Mouse (Mus musculus) neural tube, embryonic 13.5 days (tissue): ENCODE measurements at regions not wholly inside any gene's neighbourhood (a gene's known extent, or its start where the extent isn't known, plus 50 kb on each side); places are given as distances from the start of the nearest gene placed in this dataset.
A peak's percentile ranks its signal among the peaks of the same experiment; 100 is the strongest.
"Not testable (repeated sequence)": the region's sequence is repeated elsewhere in the genome, so short reads cannot be mapped to it uniquely, and the experiment has no call there.

Experiments used
- ATAC-seq: fragments of 200-750 bp; cut with Nextera tagmentation; 2 replicates; pipeline ENCODE4 v1.8.0; 2017; ENCODE audit warnings: low read depth, mild to moderate bottlenecking, moderate TSS enrichment, moderate library complexity
- H3K27ac ChIP-seq: fragments of 300-500 bp; sonication (generic); replicated peaks from 2 replicates; pipeline ENCODE4 v1.5.1; 2015; ENCODE audit warnings: moderate library complexity, mild to moderate bottlenecking, inconsistent platforms
- H3K27me3 ChIP-seq: fragments of 300-500 bp; sonication (generic); 2 replicates; pipeline ENCODE4 v1.6.1; 2015; ENCODE audit warnings: mild to moderate bottlenecking, inconsistent platforms
- H3K36me3 ChIP-seq: fragments of 300-500 bp; sonication (generic); 2 replicates; pipeline ENCODE4 v1.6.1; 2015; ENCODE audit warnings: mild to moderate bottlenecking, inconsistent platforms
- H3K4me1 ChIP-seq: fragments of 300-500 bp; sonication (generic); replicated peaks from 2 replicates; pipeline ENCODE4 v1.6.1; 2015; ENCODE audit warnings: inconsistent platforms
- H3K4me2 ChIP-seq: fragments of 300-500 bp; sonication (generic); 2 replicates; pipeline ENCODE4 v1.6.1; 2015; ENCODE audit warnings: inconsistent platforms, mild to moderate bottlenecking, moderate library complexity
- H3K4me3 ChIP-seq: fragments of 300-500 bp; sonication (generic); 2 replicates; pipeline ENCODE4 v1.5.1; 2015; ENCODE audit warnings: mild to moderate bottlenecking, inconsistent platforms
- H3K9ac ChIP-seq: fragments of 300-500 bp; sonication (generic); 2 replicates; pipeline ENCODE4 v1.6.1; 2015; ENCODE audit warnings: moderate library complexity, mild to moderate bottlenecking, inconsistent platforms
- H3K9me3 ChIP-seq: fragments of 300-500 bp; sonication (generic); 2 replicates; pipeline ENCODE4 v1.6.1; 2016; ENCODE audit warnings: inconsistent platforms
- WGBS: fragments of 180-500 bp; shearing (Covaris S2); methylation state at CpG from one replicate; pipeline ENCODE4 v1.1.7; 2015; 5-methylcytosine and 5-hydroxymethylcytosine counted together

GRCm38 (mm10) chr3:111402135-111402534 lies 1151.3 kb upstream of the Prmt6 start:
- Histone ChIP-seq H3K36me3 (no peaks in the 10 kb centered on the region), H3K27ac (no peak overlapping the region), H3K9ac (no peak overlapping the region), H3K4me3 (no peak overlapping the region), H3K27me3 (no peaks in the 10 kb centered on the region), H3K4me2 (no peak overlapping the region), H3K9me3 (no peaks in the 10 kb centered on the region), H3K4me1 (no peaks in the 10 kb centered on the region)
- WGBS, result 22% methylated on average over 3 of the region's 3 CpGs
- ATAC-seq, result no peak

- Histone ChIP-seq H3K4me3 (no peak overlapping the region), H3K27me3 (no peaks in the 10 kb centered on the region), H3K4me1 (no peaks in the 10 kb centered on the region), H3K4me2 (no peak overlapping the region), H3K9me3 (no peaks in the 10 kb centered on the region), H3K27ac (no peak overlapping the region), H3K36me3 (no peaks in the 10 kb centered on the region), H3K9ac (no peak overlapping the region)
- no peak for ATAC-seq
Observed at GRCm38 (mm10) chr3:111393127-111393526, 1142.3 kb upstream of the Prmt6 start.

GRCm38 (mm10) chr3:111392713-111393112 lies 1141.9 kb upstream of the Prmt6 start:
- not testable (repeated sequence) for H3K36me3 ChIP-seq, H3K4me1 ChIP-seq, H3K27ac ChIP-seq, H3K9me3 ChIP-seq, H3K27me3 ChIP-seq, H3K4me3 ChIP-seq, H3K9ac ChIP-seq, ATAC-seq, H3K4me2 ChIP-seq
- WGBS, result 42% methylated on average over 1 of the region's 1 CpGs

- Histone ChIP-seq H3K27ac (no peak overlapping the region), H3K27me3 (no peaks in the 10 kb centered on the region), H3K9ac (no peak overlapping the region), H3K4me2 (no peak overlapping the region), H3K36me3 (no peaks in the 10 kb centered on the region), H3K4me1 (no peaks in the 10 kb centered on the region), H3K9me3 (no peaks in the 10 kb centered on the region), H3K4me3 (no peak overlapping the region)
- ATAC-seq, result no peak
- 87% methylated on average over 1 of the region's 1 CpGs for WGBS
Observed at GRCm38 (mm10) chr3:111386745-111387144, 1135.9 kb upstream of the Prmt6 start.

GRCm38 (mm10) chr3:111386334-111386733 lies 1135.5 kb upstream of the Prmt6 start:
- Histone ChIP-seq H3K27ac (no peak overlapping the region), H3K4me1 (no peaks in the 10 kb centered on the region), H3K9ac (no peak overlapping the region), H3K27me3 (no peaks in the 10 kb centered on the region), H3K36me3 (no peaks in the 10 kb centered on the region), H3K4me2 (no peak overlapping the region), H3K4me3 (no peak overlapping the region), H3K9me3 (no peaks in the 10 kb centered on the region)
- no peak for ATAC-seq

- no peak overlapping the region for H3K4me2 ChIP-seq
- H3K27ac ChIP-seq, result no peak overlapping the region
- no peaks in the 10 kb centered on the region for H3K27me3 ChIP-seq
- no peak for ATAC-seq
- no peaks in the 10 kb centered on the region for H3K9me3 ChIP-seq
- 96% methylated on average over 7 of the region's 7 CpGs for WGBS
- no peak overlapping the region for H3K4me3 ChIP-seq
- no peaks in the 10 kb centered on the region for H3K36me3 ChIP-seq
- no peaks in the 10 kb centered on the region for H3K4me1 ChIP-seq
- H3K9ac ChIP-seq, result no peak overlapping the region
Observed at GRCm38 (mm10) chr3:111385627-111386026, 1134.8 kb upstream of the Prmt6 start.

GRCm38 (mm10) chr3:111371259-111371658 lies 1120.5 kb upstream of the Prmt6 start:
- no peak overlapping the region for H3K4me2 ChIP-seq
- WGBS, result 72% methylated on average over 1 of the region's 1 CpGs
- no peak overlapping the region for H3K4me3 ChIP-seq
- H3K27me3 ChIP-seq, result no peaks in the 10 kb centered on the region
- H3K36me3 ChIP-seq, result no peaks in the 10 kb centered on the region
- no peaks in the 10 kb centered on the region for H3K4me1 ChIP-seq
- no peak for ATAC-seq
- no peaks in the 10 kb centered on the region for H3K9me3 ChIP-seq
- no peak overlapping the region for H3K9ac ChIP-seq
- no peak overlapping the region for H3K27ac ChIP-seq

GRCm38 (mm10) chr3:111338247-111338646 lies 1087.4 kb upstream of the Prmt6 start:
- ATAC-seq, result no peak
- Histone ChIP-seq H3K4me2 (no peak overlapping the region), H3K9ac (no peak overlapping the region), H3K4me1 (no peaks in the 10 kb centered on the region), H3K36me3 (no peaks in the 10 kb centered on the region), H3K27me3 (no peaks in the 10 kb centered on the region), H3K27ac (no peak overlapping the region), H3K9me3 (no peaks in the 10 kb centered on the region), H3K4me3 (no peak overlapping the region)
- 30% methylated on average over 2 of the region's 2 CpGs for WGBS

GRCm38 (mm10) chr3:111291018-111291538 lies 1040.3 kb upstream of the Prmt6 start:
- no peaks in the 10 kb centered on the region for H3K9me3 ChIP-seq
- no peak overlapping the region for H3K27ac ChIP-seq
- no peaks in the 10 kb centered on the region for H3K4me1 ChIP-seq
- no peaks in the 10 kb centered on the region for H3K27me3 ChIP-seq
- H3K4me2 ChIP-seq, result no peak overlapping the region
- H3K4me3 ChIP-seq, result no peak overlapping the region
- peak; percentile 78 for ATAC-seq
- no peak overlapping the region for H3K9ac ChIP-seq
- no peaks in the 10 kb centered on the region for H3K36me3 ChIP-seq
- 55% methylated on average over 2 of the region's 2 CpGs for WGBS

GRCm38 (mm10) chr3:111281584-111281983 lies 1030.8 kb upstream of the Prmt6 start:
- no peaks in the 10 kb centered on the region for H3K36me3 ChIP-seq
- no peak overlapping the region for H3K27ac ChIP-seq
- no peak overlapping the region for H3K4me2 ChIP-seq
- H3K9me3 ChIP-seq, result no peaks in the 10 kb centered on the region
- H3K27me3 ChIP-seq, result no peaks in the 10 kb centered on the region
- H3K9ac ChIP-seq, result no peak overlapping the region
- ATAC-seq, result no peak
- H3K4me3 ChIP-seq, result no peak overlapping the region
- H3K4me1 ChIP-seq, result no peaks in the 10 kb centered on the region
